Mouse (Mus musculus) heart, adult 2 months (tissue): ENCODE measurements at regions not wholly inside any gene's neighbourhood (a gene's known extent, or its start where the extent isn't known, plus 50 kb on each side); places are given as distances from the start of the nearest gene placed in this dataset.

Experiments used
- CTCF ChIP-seq: fragments of 200-600 bp; IDR thresholded peaks from 2 replicates; pipeline ENCODE4 v1.8.1; 2022; ENCODE audit warnings: antibody characterized with exemption, mild to moderate bottlenecking, moderate library complexity
- EP300 ChIP-seq: fragments of 200-500 bp; IDR thresholded peaks from 2 replicates; pipeline ENCODE4 v1.6.1; 2011; ENCODE audit warnings: low read depth, low read length, control low read depth; ENCODE audit not compliant: insufficient read depth
- POLR2A ChIP-seq: fragments of 200-500 bp; IDR thresholded peaks from 2 replicates; pipeline ENCODE4 v1.6.1; 2011; ENCODE audit warnings: mild to moderate bottlenecking, low read depth, low read length, control low read depth; ENCODE audit not compliant: insufficient read depth

DNA sequence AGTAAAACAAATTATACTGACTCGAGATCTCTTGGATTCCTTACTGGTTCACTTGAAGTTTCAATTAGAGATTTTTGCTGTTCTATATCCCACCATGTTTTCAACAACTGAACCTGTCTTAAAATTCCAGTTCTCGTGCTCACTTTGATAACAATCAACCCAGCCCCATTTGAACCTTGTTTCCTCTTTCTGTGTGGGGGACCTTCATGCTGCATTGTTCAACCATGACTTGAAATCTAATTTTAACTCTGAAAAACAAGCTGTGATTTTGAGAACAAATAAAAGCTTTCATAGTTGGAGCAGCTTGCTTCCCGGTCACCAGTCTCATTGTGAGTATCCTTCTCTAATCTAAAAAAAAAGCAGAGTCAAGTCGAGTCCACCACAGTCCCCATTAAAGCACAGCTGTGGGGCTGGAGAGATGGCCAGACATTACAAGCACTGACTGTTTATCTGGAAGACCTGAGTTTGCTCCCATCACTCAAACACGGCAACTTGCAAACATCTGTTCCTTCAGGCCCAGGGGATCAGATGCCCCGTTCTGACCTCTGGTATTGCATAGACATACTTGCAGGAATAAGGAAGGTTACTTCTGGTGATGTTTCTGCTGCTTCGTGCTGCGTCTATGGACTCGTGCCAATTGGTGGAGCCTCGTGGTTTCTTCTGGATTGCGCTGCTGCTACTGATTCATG, 251.7 kb downstream of the Diras2 start:
- no peak for TF ChIP-seq POLR2A
- TF ChIP-seq CTCF: no peak
- TF ChIP-seq EP300: no peak
